ENCODE assay signal across 8 mouse cellular contexts in the genomic region with DNA sequence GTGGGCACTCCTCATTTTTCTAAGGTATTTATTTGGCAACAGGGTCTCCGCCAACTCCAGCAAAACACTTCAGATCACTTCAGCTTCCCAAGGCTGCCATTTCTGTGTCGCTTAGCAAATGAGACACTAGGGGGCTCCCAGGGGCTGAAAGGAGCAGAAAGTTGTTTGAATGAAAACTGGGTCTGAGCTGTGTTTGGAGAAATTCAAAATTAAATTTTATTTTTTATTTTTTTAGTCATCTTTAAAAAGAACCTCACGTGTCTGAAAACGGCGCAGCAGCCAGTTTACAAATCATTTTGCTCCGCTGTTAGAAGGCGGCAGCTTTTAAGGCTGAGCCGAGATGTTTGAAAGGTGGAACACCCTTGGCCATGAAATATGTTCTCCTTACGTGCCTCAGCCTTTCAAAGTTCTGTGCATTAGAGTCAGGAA. TPM values are rescaled to one million over a fixed set of nuclear protein-coding genes. Genes with fewer than 3 reads are reported as not detected.
DNase-seq lines count a peak whose midpoint lies in the region; ATAC-seq and TF ChIP-seq lines count a peak whose summit lies in the region.

No protein-coding gene starts in this region.

- H3K4me2 ChIP-seq in intestine, postnatal 0 days (replicated peaks; ENCODE audit: low read depth), result peak overlapping the region; percentile 63
- H3K4me2 ChIP-seq in limb, embryonic 14.5 days (replicated peaks; ENCODE audit: low read depth, low read length, severe bottlenecking), result peak overlapping the region; percentile 58
- no peak overlapping the region for H3K4me2 ChIP-seq in midbrain, embryonic 14.5 days (ENCODE audit: low read length)
- peak overlapping the region; percentile 51 for H3K4me2 ChIP-seq in stomach, postnatal 0 days (replicated peaks; ENCODE audit: low read depth)

- no peak for TF ChIP-seq EP300 in stomach, postnatal 0 days (optimal IDR thresholded peaks at IDR 0.05)

- no peak for TF ChIP-seq POLR2A in brain, embryonic 14.5 days (IDR thresholded peaks at IDR 0.05; ENCODE audit: borderline replicate concordance, extremely low read depth, insufficient read depth, insufficient read length, poor library complexity, severe bottlenecking)
- TF ChIP-seq POLR2A in limb, embryonic 14.5 days (IDR thresholded peaks at IDR 0.05; ENCODE audit: borderline replicate concordance, extremely low read depth, insufficient read depth, insufficient read length), result no peak

- H3K9me3 ChIP-seq in intestine, postnatal 0 days (ENCODE audit: control insufficient read depth), result no peaks in the 10 kb centered on the region
- no peaks in the 10 kb centered on the region for H3K9me3 ChIP-seq in limb, embryonic 14.5 days (ENCODE audit: control insufficient read depth, low read length)
- no peaks in the 10 kb centered on the region for H3K9me3 ChIP-seq in midbrain, embryonic 14.5 days (ENCODE audit: control insufficient read depth, low read length)
- no peaks in the 10 kb centered on the region for H3K9me3 ChIP-seq in stomach, postnatal 0 days (ENCODE audit: control insufficient read depth, low read length)

- no peaks in the 10 kb centered on the region for H3K36me3 ChIP-seq in intestine, postnatal 0 days (ENCODE audit: control insufficient read depth, insufficient read depth)
- H3K36me3 ChIP-seq in limb, embryonic 14.5 days (ENCODE audit: control insufficient read depth, insufficient read depth, low read length), result no peaks in the 10 kb centered on the region
- H3K36me3 ChIP-seq in midbrain, embryonic 14.5 days (ENCODE audit: control insufficient read depth, insufficient read depth, low read length), result no peaks in the 10 kb centered on the region
- H3K36me3 ChIP-seq in stomach, postnatal 0 days (ENCODE audit: control insufficient read depth, insufficient read depth, low read length), result no peaks in the 10 kb centered on the region

- intact Hi-C loops in heart, postnatal 25 days (cut with DNase I), result loop anchor here (1.0 to 5.0 kb wide), 4 partner anchors 43 to 174 kb away; no protein-coding TSS in a partner anchor

- H3K9ac ChIP-seq in intestine, postnatal 0 days (ENCODE audit: low read depth, low read length), result no peak overlapping the region
- H3K9ac ChIP-seq in limb, embryonic 14.5 days (ENCODE audit: low read depth, low read length, severe bottlenecking), result peak overlapping the region; percentile 38; the same call in 1 of the 2 replicates
- H3K9ac ChIP-seq in midbrain, embryonic 14.5 days (replicated peaks; ENCODE audit: low read length), result no peak overlapping the region
- H3K9ac ChIP-seq in stomach, postnatal 0 days (ENCODE audit: low read length), result no peak overlapping the region

- no peak overlapping the region for H3K27ac ChIP-seq in intestine, postnatal 0 days (ENCODE audit: low read depth, low read length)
- peak overlapping the region; percentile 61 for H3K27ac ChIP-seq in limb, embryonic 14.5 days (replicated peaks; ENCODE audit: low read depth, low read length)
- H3K27ac ChIP-seq in midbrain, embryonic 14.5 days (replicated peaks; ENCODE audit: low read depth, low read length), result no peak overlapping the region
- H3K27ac ChIP-seq in stomach, postnatal 0 days (replicated peaks), result no peak overlapping the region

- no peaks in the 10 kb centered on the region for H3K27me3 ChIP-seq in intestine, postnatal 0 days (replicated peaks; ENCODE audit: control insufficient read depth, insufficient read depth, low read length)
- no peaks in the 10 kb centered on the region for H3K27me3 ChIP-seq in limb, embryonic 14.5 days (ENCODE audit: control insufficient read depth, insufficient read depth, low read length)
- H3K27me3 ChIP-seq in midbrain, embryonic 14.5 days (ENCODE audit: control insufficient read depth, insufficient read depth, low read length), result no peaks in the 10 kb centered on the region
- no peaks in the 10 kb centered on the region for H3K27me3 ChIP-seq in stomach, postnatal 0 days (ENCODE audit: control insufficient read depth, insufficient read depth, low read length)

- no peak for ATAC-seq in intestine, postnatal 0 days
- ATAC-seq in limb, embryonic 14.5 days (ENCODE audit: low FRiP score, low read depth), result no peak
- no peak for ATAC-seq in midbrain, embryonic 14.5 days (ENCODE audit: low FRiP score, low TSS enrichment)
- no peak for ATAC-seq in stomach, postnatal 0 days (ENCODE audit: low FRiP score, low TSS enrichment)

- peak; percentile 95 for DNase-seq in heart, adult 11 months
- no peak for DNase-seq in heart, postnatal 25 days (ENCODE audit: low spot score)
- peak; percentile 71 for DNase-seq in brain, embryonic 14.5 days (ENCODE audit: low read depth)
- DNase-seq in gastrocnemius, postnatal 10 days, result peak; percentile 62
- peak; percentile 53 for DNase-seq in limb, embryonic 14.5 days (ENCODE audit: low spot score)
- peak; percentile 74 for DNase-seq in midbrain, embryonic 14.5 days
- DNase-seq in stomach, postnatal 0 days (ENCODE audit: low spot score), result peak; percentile 61

- H3K4me3 ChIP-seq in intestine, postnatal 0 days (ENCODE audit: low read depth, low read length), result no peak overlapping the region
- peak overlapping the region; percentile 28 for H3K4me3 ChIP-seq in limb, embryonic 14.5 days (replicated peaks; ENCODE audit: low read length)
- no peak overlapping the region for H3K4me3 ChIP-seq in midbrain, embryonic 14.5 days (replicated peaks; ENCODE audit: low read depth, low read length)
- peak overlapping the region; percentile 19; the same call in 1 of the 2 replicates for H3K4me3 ChIP-seq in stomach, postnatal 0 days (ENCODE audit: low read depth, low read length)

- peaks cover 5% of the 10 kb centered on the region; the same call in 1 of the 2 replicates for H3K4me1 ChIP-seq in intestine, postnatal 0 days (replicated peaks; ENCODE audit: control insufficient read depth, insufficient read depth, low read length)
- H3K4me1 ChIP-seq in limb, embryonic 14.5 days (ENCODE audit: control insufficient read depth, insufficient read depth, low read length), result peaks cover 22% of the 10 kb centered on the region
- no peaks in the 10 kb centered on the region; the same call in 1 of the 2 replicates for H3K4me1 ChIP-seq in midbrain, embryonic 14.5 days (ENCODE audit: control insufficient read depth, insufficient read depth, low read length)
- H3K4me1 ChIP-seq in stomach, postnatal 0 days (replicated peaks; ENCODE audit: control insufficient read depth, insufficient read depth), result no peaks in the 10 kb centered on the region

- 14% methylated on average over 9 of the region's 9 CpGs for WGBS in intestine, postnatal 0 days
- 5% methylated on average over 9 of the region's 9 CpGs for WGBS in limb, embryonic 14.5 days
- WGBS in midbrain, embryonic 14.5 days, result 62% methylated on average over 9 of the region's 9 CpGs
- 3% methylated on average over 9 of the region's 9 CpGs for WGBS in stomach, postnatal 0 days

- peak; percentile 77 for TF ChIP-seq CTCF in brain, embryonic 14.5 days (IDR thresholded peaks at IDR 0.05; ENCODE audit: borderline replicate concordance, extremely low read depth, insufficient read depth, insufficient read length)
- TF ChIP-seq CTCF in intestine, postnatal 0 days (IDR thresholded peaks at IDR 0.05; ENCODE audit: low read depth), result peak; percentile 80
- peak; percentile 84 for TF ChIP-seq CTCF in stomach, postnatal 0 days (IDR thresholded peaks at IDR 0.05; ENCODE audit: low read depth)

RNA-seq across cellular contexts. Expression of a gene that starts 0.4 kb away (rescaled TPM):
- 10 to 100 TPM; 23.8 to 27.7 TPM for total RNA-seq in heart, postnatal 25 days (2021)
- 1.3 and 2.6 TPM in 2 replicates for polyA plus RNA-seq in brain, embryonic 14.5 days (2012; rRNA removed)
- total RNA-seq in gastrocnemius, postnatal 10 days (2021), result 10 to 100 TPM; 39.2 to 52.3 TPM
- 17.2 and 23.4 TPM in 2 replicates for polyA plus RNA-seq in intestine, postnatal 0 days (2015; fragmentation: Nextera tagmentation; extraction: Ambion mirVana)
- polyA plus RNA-seq in limb, embryonic 14.5 days (2012; rRNA removed), result 9.5 and 9.6 TPM in 2 replicates
- polyA plus RNA-seq in limb, embryonic 14.5 days (2014; fragmentation: Nextera tagmentation; extraction: Ambion mirVana), result 6.5 and 8.1 TPM in 2 replicates
- 0.72 and 0.77 TPM in 2 replicates for polyA plus RNA-seq in midbrain, embryonic 14.5 days (2014; fragmentation: Nextera tagmentation; extraction: Ambion mirVana)
- polyA plus RNA-seq in stomach, postnatal 0 days (2015; fragmentation: Nextera tagmentation; extraction: Ambion mirVana), result 7.9 and 8.6 TPM in 2 replicates

RNA-seq across cellular contexts. Expression of a gene that starts 32.2 kb away (rescaled TPM):
- 1 to 10 TPM; 8.1 to 9.1 TPM for total RNA-seq in heart, postnatal 25 days (2021)
- polyA plus RNA-seq in brain, embryonic 14.5 days (2012; rRNA removed), result 0.44 and 0.60 TPM in 2 replicates
- total RNA-seq in gastrocnemius, postnatal 10 days (2021), result 1 to 10 TPM; 1.1 to 3.3 TPM
- polyA plus RNA-seq in intestine, postnatal 0 days (2015; fragmentation: Nextera tagmentation; extraction: Ambion mirVana), result 59.3 and 73.8 TPM in 2 replicates
- polyA plus RNA-seq in limb, embryonic 14.5 days (2012; rRNA removed), result 1.2 and 1.4 TPM in 2 replicates
- polyA plus RNA-seq in limb, embryonic 14.5 days (2014; fragmentation: Nextera tagmentation; extraction: Ambion mirVana), result 3.3 and 3.4 TPM in 2 replicates
- polyA plus RNA-seq in midbrain, embryonic 14.5 days (2014; fragmentation: Nextera tagmentation; extraction: Ambion mirVana), result 0.39 and 0.97 TPM in 2 replicates
- 1.7 and 2.2 TPM in 2 replicates for polyA plus RNA-seq in stomach, postnatal 0 days (2015; fragmentation: Nextera tagmentation; extraction: Ambion mirVana)

Comparison
In these comparisons a context has a peak if more than half of its experiments do, and no peak if none do; other contexts are left out.
1. H3K4me3 ChIP-seq: peak in limb, embryonic 14.5 days (single experiment) and stomach, postnatal 0 days (single experiment); none in intestine, postnatal 0 days (single experiment) and midbrain, embryonic 14.5 days (single experiment).
2. RNA of a gene that starts 32.2 kb away (polyA plus RNA-seq): 59.3 to 73.8 TPM in intestine, postnatal 0 days; 1.2 to 3.4 TPM in limb, embryonic 14.5 days, 1.7 to 2.2 TPM in stomach, postnatal 0 days, 0.39 to 0.97 TPM in midbrain, embryonic 14.5 days and 0.44 to 0.60 TPM in brain, embryonic 14.5 days; every median in the first group is over 10 times any median in the second.
3. Peak in every context shown above with its lines, with median percentiles within 50 percentile points of each other: CTCF ChIP-seq.